Mouse (Mus musculus) cerebellum, adult 2 months (tissue): ENCODE results near the gene Lefty2.

Source experiments
- CTCF ChIP-seq: fragments of 200-500 bp; IDR thresholded peaks from 2 replicates; pipeline ENCODE4 v1.5.1; 2011; ENCODE audit warnings: low read depth, mild to moderate bottlenecking, control low read depth, low read length, moderate library complexity, borderline replicate concordance; ENCODE audit not compliant: insufficient read depth
- POLR2A ChIP-seq: fragments of 200-500 bp; IDR thresholded peaks from 2 replicates; pipeline ENCODE4 v1.6.1; 2011; ENCODE audit warnings: low read length, control low read depth, borderline replicate concordance; ENCODE audit not compliant: insufficient read depth

DNA sequence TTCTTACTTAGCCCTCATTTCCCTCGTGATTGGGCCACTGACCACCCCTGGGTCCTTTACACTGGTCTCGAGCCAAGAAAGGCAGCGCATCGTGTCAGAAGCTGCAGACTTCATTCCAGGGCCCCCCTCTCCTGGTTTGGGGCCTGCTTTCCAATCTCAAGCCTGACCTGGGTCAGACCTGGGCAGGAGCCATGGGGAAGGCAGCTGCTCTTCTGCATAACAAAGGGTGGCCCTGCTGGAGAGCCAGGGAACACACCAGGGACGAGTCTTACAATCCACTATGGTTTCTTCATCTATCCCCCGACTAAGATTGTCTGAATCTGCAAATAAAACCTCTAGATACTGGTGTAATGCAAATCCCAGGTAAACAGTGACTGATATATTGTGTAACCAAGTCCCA, 40.8 kb downstream of the Lefty2 start:
- TF ChIP-seq POLR2A = no peak
- no peak for TF ChIP-seq CTCF
